Mouse (Mus musculus) heart, postnatal 10 days (tissue): ENCODE measurements around the gene Sh2b2. TPM values are rescaled to one million over a fixed set of nuclear protein-coding genes. Genes with fewer than 3 reads are reported as not detected.
A peak's percentile ranks its signal among the peaks of the same experiment; 100 is the strongest.

Experiments used
- DNase-seq, 2 experiments: peaks; one replicate each; pipeline ENCODE4 v3.0.0; 2021
- intact Hi-C: fragments of 180-260 bp; cut with DNase I; formaldehyde crosslinking; loops from one replicate; pipeline ENCODE4 v1.15.1; 2025
- total RNA-seq, 2 experiments: library from RNA; stranded (reverse); gene quantifications; 2 replicates each; pipeline ENCODE4 v1.2.3; 2021

Sh2b2 gene
- 1 to 10 TPM; 2.0 to 3.3 TPM for total RNA-seq

DNA sequence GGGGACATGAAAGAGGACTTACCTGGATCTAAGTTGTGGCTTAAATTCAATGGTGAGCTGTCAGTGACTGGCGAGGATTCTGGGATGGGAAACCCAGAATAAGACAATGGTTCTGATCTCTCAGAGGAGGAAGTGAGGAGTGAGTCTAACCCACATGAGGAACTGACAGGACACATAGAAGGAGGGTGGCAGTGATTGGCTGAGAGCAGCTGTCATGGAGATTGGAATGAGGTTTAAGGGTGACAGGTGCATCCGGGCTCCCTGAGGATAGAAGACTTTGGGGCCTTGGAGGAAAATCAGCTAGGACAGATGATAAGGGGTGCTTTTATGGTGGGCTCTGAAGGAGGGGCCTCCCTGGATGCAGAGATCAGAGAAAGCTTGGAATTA, at the start of gene Sh2b2:
Gene Sh2b2, minus strand, starts transcription at position 105 of the 387 bp plus-strand sequence.
- intact Hi-C loops = no loop called here
- DNase-seq = no peak

DNA sequence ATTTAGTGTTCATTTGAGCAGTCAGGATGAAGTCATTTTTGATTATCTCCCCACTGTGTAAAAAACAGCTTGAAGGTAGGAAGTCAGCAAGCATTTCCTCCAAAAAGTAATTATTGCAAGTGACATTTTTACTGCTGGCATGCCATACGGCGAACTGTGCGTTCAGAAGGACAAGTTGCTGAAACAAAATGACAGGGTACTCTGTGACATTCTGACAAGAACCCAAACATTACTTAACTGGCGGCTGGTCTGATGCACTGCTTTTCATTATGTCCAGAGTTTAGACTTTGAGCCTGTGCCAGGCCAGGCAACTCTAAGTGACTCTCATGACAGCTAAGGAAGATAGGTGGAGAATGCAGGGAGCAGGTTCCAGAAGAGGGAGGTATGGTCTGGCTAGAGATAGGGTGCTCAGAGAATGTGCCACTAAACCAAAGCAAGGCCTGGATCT, 46.6 kb upstream of the Sh2b2 start:
- intact Hi-C loops = no loop called here
- peak; percentile 51 to 58 for DNase-seq

DNA sequence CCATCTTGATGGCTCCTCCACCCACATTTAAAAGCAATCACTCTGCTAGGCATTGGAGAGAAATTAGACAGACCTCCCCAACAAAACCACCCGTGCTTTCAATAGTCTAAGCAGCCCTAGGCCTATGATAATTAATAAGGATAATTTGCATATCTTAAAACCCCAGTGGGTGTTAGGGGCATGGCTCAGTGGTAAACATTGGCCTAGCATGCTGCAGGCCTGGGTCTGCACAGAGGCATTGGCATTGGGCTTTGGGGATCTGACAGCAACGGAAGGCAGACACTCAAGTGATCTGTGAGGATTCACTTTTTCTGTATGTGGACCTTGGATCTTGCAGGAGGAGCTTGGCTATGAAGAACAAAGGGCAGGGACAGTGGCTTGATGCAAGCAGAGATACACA, 46.0 kb upstream of the Sh2b2 start:
- intact Hi-C loops = no loop called here
- DNase-seq = no peak

DNA sequence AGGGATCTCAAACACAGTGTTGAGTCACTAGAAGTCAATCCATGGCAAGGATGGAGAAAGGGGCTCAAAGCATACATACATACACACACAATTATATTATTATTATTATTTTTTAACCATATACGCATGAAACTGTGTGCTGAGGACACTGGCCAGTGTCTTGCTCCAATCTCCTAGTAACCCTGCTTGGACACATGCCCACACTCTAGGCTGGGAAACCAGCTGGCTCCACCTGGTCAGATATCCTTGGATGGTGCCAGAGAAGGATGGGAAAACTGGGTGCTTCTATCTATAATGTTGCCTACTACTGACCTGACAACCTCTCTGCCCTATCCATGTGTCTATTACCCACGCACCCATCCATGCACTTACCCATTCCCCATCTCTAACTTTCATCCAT, 45.2 kb upstream of the Sh2b2 start:
- intact Hi-C loops = no loop called here
- peak; percentile 39 to 44 for DNase-seq

DNA sequence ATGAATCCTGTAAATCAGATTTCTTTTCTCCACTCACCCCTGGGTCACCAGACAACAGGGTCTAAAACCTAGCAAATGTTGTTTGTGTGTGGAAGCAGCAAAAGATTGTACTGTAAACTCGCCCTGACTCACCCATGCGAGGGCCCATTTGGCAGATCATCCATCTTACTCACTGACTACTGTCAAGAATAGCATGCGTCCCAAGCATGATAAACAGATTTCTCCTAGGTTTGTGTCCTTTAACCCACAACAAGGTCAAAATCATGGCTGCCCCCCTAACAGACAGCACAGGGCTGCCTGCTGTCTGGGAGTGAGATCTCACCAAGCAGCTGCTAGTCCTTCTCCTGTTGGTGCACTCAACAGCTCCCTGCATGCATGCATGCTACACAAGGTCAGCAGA, 43.4 kb upstream of the Sh2b2 start:
- intact Hi-C loops = no loop called here
- no peak for DNase-seq

DNA sequence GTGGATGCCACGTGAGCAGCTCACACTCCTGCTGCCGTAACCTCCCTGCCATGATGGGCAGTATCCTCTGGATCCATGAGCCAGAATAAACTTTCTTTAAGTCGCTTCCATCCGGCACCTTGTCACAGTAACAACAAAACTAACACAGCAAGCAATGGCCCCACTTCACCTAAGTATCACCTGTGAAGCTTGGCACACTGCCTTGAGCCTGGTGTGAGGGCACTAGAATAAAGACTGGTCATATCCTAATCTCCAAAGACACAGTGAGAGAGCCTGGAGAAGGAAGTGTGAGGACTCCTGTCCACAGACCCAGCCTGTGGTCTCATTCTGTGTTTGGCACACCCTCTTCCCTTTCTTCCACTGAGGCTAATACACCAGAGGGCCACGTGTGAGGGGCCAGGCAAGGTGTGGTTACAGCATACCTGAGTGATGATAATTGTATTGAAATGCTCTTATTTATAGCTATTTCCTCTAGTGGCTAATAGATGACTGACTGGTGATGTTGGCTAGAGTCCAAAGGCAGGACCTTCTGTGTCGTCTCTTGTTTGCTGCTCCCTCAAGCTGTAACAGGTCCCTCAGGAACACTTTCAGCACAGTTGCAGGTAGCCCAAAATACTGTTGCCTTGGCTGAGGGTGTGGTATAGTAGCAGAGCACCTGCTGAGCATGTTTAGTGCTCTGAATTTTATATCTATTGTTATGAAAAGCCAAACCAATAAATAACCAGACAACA, 42.2 kb upstream of the Sh2b2 start:
- no peak for DNase-seq
- intact Hi-C loops = no loop called here

DNA sequence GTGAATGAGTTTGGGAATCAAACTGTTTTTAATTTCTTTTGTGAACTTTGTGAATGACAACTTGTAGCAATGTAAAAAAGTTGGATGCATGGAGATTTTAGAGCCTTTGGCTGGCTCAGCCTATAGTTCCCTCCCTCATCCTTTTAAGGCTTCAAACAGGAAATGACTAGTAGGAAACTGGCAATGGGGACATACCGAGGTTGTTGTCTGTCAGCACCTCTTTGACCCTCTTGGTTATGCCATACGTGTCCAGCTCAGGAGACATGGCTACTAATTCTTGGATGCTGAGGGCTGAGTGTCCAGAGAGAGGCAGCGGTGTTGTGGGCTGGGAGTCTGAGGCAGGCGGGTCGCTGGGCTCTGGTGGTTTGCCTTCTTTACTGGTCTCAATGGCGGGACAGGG, 40.2 kb upstream of the Sh2b2 start:
- no peak for DNase-seq
- intact Hi-C loops = no loop called here

DNA sequence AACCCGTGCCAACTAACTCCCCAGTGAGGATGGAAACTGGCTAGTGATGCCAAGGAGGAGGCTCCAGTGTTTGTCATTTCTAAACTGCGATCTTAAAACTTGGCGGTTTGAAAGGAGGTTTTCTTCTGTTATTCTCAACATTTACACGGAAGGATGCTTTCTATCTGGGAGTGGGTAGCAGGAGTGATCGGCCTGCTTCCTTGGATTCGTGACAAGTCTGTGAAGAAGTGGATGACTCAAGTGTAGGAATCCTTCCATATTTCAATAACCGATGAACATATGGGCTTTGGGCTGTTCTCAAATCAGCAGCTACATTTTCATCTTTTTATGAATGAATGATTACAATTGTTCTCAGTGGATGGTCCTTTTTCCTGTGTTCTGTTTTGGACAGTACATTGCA, 38.8 kb upstream of the Sh2b2 start:
- intact Hi-C loops = no loop called here

DNA sequence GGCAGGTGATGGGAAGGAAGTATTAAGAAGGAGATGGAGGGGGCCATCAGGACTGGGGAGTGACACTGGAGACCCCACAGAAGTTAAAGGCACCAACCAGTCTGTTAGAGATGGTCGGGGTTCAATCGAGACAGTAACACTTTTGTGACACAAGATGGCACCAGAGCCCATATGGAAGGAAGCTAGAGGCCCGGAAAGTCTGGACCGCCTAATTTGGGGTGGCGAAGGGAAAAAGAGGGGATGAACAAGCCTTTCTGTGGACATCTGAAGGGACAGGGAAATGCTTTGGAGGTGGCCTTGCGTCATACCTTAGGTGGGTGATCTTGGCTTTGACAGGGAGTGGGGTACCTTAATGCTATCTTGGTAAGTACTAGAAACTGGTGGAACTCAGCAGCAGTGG, 35.0 kb upstream of the Sh2b2 start:
- intact Hi-C loops = loop anchor here (1.0 to 5.0 kb wide), 4 partner anchors 283 to 426 kb away; no protein-coding TSS in a partner anchor
- DNase-seq = peak; percentile 38 to 49

More for the DNA sequence above, 38.8 kb upstream of the Sh2b2 start:
- DNase-seq = no peak

DNA sequence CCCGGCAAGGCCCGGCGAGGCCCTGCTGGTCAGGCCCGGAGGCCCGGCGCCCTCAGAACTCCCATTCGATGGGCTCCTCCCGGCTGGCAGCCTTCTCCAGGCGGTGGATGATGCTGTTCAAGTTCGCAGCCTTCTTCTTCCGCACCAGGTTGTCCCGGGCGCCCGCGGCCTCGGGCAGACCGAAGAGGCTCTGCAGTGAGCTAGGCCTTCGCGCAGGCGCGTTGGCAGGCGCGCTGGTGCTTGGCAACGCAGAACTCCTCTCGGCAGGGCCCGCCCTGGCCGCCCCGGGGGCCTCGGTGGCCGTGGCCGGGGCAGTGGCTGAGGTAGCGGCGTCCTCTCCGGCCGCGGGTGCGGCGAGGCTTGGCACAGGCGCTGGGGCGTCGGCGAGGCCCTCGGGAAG, 28.4 kb upstream of the Sh2b2 start:
- DNase-seq = no peak
- intact Hi-C loops = no loop called here

DNA sequence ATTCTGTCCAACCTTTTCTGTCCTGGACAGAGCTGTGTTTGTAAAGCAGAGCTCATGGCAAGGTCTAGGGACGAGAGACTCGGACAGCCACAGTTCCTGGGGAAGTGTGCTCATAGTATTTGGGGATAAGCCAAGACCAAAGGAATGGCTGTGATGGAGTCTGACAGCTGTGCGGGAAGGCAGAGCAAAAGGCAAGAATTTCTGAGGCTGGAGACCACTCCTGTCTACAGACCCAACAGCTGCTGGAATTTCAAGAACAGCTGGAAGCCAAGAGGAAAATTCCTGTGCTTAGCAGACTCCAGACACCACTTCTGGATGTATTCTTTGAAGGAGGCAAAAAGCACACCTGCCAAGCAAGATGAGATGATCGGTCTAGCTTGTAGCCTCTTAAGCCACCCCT, 23.6 kb upstream of the Sh2b2 start:
- intact Hi-C loops = no loop called here
- peak in 1 of 2 experiments; percentile 19 for DNase-seq

DNA sequence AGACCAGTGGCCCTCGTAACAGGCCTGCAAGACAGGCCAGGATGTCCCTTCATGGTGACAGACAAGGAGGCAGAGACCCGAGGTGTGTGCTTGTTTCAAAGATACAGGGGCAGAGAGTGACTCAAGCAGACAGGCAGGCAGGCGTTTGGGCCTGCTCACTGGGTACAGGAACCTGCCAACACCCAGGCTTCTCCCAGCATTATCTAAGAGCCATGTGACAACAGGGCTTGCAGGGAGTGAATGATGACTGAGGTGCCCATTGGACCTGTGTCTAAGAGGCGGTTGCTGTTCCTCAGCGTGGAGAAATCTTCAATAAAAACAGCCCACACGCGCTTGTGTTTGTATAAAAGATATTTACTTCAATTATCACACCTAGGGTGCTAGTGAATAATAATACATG, 19.7 kb upstream of the Sh2b2 start:
- no peak for DNase-seq
- intact Hi-C loops = no loop called here

DNA sequence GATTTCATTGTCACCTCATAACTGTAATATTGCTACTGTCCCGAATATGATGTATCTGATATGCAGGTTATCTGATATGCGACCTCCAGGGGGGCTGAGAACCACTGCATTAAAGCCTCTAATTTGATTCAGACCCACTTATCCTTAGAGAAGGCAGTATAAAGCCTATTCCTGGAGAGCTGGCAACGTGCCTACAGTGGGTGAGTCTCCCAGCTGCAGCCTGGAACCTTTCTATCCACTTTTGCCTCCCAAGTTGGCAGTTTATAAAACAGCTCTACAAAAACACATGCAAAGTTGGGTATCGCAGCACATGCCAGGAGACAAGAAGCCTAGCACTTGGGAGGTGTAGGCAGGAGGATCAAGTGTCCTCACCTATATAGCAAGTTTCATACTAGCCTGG, 17.0 kb upstream of the Sh2b2 start:
- no peak for DNase-seq
- intact Hi-C loops = no loop called here

DNA sequence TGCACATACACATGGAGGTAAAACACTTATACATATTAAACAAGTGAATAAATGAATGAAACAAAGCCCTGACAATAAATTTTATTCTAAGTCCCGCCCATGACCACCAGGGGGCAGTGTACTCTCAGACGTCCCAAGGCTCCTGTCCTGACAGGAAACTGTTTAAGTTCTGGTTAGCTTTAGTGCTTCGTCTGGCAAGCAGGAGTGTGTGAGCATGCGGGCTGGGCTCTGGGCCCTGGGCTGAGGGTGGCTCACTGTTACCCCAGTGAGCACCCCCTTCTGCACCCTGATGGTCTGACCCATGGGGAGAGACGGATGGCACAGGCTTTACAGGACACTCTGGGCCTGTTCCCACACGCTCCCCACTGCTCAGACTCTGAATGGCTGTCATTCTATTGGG, 12.6 kb upstream of the Sh2b2 start:
- intact Hi-C loops = loop anchor here (1.0 to 2.0 kb wide), 4 partner anchors 366 to 496 kb away; no protein-coding TSS in a partner anchor
- DNase-seq = peak; percentile 66 to 87

DNA sequence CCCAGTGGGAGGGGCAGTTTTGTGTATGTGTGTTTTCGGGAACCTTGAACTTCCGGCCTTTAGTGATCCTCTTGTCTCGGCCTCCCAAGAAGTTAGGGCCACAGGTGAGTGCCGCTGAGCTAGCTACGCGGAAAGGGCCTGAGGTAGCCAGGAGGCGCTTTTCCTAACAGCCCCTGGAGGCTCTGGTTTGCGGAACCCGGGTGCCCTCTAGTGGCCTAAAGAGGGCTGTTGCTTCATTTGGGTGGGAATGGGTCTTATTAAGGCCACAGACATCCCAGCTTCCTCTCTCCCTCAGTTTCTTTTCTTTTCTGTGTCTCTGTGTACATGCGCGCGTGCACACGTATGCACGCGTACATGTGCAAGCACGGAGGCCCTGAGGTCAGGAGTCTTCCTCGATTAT, 6.5 kb upstream of the Sh2b2 start:
- intact Hi-C loops = loop anchor here (1.0 kb wide), 1 partner anchor 51 kb away; no protein-coding TSS in a partner anchor
- DNase-seq = peak; percentile 79 to 88

DNA sequence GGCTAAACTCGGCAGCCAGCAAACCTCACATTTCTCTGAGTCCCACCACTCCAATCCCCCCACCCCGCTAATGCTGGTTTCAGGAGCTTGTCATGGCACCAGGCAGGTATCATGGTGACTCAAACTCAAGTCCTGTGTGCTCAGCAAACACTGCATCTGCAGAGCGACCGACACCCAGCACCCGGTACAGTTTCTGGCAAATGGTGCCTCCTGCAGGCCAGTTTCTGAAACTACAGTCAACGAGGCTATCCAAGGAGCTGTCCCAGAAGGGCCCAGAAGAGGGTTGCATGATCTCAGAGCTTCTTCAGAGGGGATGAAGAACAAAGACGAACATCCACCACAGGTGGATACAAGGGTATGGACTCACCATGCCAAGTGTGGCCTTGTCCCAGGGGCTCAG, 4.6 kb upstream of the Sh2b2 start:
- intact Hi-C loops = no loop called here
- DNase-seq = peak; percentile 21 to 54

DNA sequence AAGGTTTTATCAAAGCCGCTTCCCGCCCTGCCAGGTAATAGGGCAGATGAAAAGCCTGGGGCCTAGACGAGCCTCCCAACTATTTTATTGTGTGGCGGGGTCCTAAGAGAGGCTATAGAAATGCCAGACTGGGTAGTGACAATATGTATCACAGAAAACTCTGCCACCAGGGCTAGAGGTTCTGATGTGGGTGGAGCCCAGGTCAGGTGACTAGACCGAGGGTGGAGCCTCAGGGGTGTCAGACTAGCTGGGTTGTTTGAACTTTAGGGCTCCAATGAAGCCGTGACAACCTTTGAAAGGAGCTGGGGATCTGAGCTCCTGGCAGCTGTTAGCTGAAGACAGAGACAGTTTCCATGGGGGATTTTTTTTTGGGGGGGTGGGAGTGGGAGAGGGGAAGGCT, 2.1 kb upstream of the Sh2b2 start:
- intact Hi-C loops = no loop called here
- DNase-seq = no peak

DNA sequence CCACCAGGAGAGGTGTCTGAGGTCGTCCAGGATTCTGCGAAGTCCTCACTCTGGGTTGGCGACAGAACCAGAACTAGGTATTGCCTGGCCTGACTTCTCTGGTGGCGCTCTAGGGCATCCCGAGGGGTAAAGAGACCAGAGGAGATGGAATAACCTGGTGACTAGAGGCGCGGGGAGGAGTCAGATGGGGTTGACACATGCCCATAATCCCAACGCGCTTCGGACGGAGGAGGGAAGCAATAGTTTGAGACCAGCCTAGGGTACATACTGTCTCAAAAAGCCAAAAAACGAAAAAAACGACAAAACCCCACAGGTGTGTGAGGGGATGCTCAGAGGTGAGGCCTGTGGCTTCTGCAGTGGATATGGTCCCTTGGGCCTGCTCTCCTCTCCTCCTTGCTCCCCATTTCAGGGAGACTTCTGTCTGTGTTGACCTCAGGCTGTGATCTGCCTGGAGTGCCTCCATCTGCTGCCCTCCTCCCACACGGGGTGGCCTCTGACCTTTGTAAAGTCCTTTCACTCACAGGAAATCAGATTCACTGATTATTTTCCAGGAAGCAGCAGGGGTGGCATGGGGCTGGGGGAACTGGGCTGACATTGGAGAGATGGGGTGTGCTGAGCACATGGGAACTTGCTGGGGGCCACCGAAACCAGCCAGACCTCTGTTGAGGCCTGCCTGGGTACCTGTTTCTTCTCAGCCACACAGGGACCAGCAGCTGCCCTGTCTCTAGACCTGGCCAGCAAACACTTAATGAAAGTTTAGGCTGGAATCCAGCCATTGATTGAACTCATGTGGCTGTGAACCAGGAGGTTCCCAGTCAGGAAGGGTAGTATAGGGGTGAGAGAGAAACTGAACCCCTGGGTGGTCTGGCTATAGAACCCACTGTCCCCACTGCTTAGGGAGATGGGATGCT, 560 bp downstream of the Sh2b2 start:
- no peak for DNase-seq
- intact Hi-C loops = no loop called here

DNA sequence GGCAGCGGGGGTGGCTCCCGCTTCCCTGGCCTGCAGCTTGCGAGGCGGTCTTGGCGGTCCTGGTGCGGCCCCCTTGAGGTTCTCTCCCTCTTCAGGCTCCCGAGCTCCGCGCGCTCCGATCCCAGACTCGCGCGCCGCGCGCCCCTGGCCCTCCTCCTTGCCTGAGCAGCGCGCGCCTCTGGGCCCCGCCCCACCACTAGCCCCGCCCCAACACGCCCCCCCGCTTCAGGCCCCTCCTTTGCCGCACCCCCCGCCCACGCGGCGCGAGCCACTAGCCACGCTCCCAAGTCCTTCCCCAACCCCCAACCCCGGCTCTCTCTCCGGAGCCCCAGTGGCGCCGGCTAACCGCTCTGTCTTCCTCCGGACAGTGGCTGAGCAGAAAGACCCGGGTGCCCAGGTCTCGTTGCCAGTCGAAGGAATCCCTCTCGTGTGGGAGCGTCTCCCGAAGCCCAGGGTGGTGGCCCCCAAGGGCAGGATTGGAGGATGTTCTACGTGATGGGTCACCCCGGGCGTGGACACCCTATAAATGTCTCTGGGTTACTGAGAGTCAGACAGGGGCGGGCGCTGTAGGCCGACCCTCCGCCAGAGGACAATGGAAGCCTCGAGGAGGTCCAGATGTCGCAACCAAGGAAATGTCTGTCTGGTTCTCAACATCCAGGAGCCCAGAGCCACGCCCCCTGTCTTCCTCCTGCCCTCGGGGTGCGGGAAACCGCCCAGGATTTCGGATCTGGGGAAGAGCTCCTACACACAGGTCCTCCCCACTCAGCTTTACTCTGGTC, 1.4 kb downstream of the Sh2b2 start:
- intact Hi-C loops = no loop called here
- peak; percentile 84 to 85 for DNase-seq

DNA sequence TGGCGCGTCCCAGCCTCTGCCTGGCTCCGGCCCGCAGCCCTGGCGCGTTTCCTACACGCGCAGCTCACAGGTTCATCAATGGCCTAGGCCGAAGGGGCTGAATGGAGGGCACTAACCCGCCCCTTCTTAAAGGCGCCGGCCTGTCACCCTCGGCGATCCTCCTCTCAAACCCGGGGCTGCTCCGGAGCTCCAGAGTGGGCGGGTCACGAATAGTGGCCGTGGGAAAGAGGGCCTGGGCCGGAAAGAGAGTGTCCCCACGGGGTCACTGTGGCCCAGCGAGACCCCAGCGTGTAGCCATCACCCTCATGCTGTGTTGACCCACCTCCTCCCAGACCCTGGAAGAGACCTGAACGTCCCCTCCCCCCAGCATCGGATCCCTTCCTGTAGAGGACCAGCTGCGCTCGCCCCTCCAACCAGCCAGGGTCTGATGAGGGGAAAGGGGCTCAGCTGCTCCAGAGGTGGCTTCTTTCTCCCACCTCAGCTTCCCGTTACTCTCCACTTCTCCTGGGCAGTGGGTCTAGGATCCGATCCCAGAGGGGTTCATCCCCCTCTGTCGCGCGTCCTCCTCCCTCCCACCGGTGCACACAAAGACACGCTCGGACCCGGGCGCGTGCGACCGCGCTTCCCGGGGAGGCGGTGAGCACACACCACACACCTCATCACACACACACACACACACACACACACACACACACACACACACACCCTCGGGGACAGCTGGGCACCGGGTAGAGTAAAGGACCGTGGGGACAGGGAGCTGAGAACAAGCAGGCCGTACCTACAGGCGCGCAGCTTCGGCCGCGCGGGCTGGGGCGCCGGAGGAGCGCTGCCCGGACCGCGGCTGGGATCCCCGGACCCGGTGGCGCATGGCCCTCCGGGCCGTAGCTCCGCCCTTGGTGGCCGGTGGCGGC, 2.2 kb downstream of the Sh2b2 start:
- peak; percentile 18 to 33 for DNase-seq
- intact Hi-C loops = no loop called here
